Mouse (Mus musculus) embryonic facial prominence, embryonic 11.5 days (tissue): ENCODE measurements around the gene Efcab2. TPM values are rescaled to one million over a fixed set of nuclear protein-coding genes. Genes with fewer than 3 reads are reported as not detected.
A peak's percentile ranks its signal among the peaks of the same experiment; 100 is the strongest.

Experiments used
- ATAC-seq: fragments of 200-750 bp; cut with Nextera tagmentation; replicated peaks from 2 replicates; pipeline ENCODE4 v1.8.0; 2017; ENCODE audit warnings: low read depth; ENCODE audit not compliant: insufficient number of reproducible peaks, low FRiP score, low TSS enrichment
- DNase-seq: peaks from one replicate; pipeline ENCODE4 v3.0.0-alpha.2; 2015; ENCODE audit warnings: low spot score
- H3K27ac ChIP-seq: fragments of 300-500 bp; sonication (generic); replicated peaks from 2 replicates; pipeline ENCODE4 v1.5.1; 2014; ENCODE audit warnings: mild to moderate bottlenecking, low read depth, low read length, control low read depth
- H3K27me3 ChIP-seq: fragments of 300-500 bp; sonication (generic); 2 replicates; pipeline ENCODE4 v1.6.1; 2014; ENCODE audit warnings: mild to moderate bottlenecking, low read length, moderate library complexity, mixed read lengths; ENCODE audit not compliant: control insufficient read depth, insufficient read depth
- H3K36me3 ChIP-seq: fragments of 300-500 bp; sonication (generic); replicated peaks from 2 replicates; pipeline ENCODE4 v1.6.1; 2014; ENCODE audit warnings: low read depth, mild to moderate bottlenecking, low read length, moderate library complexity, mixed read lengths; ENCODE audit not compliant: control insufficient read depth, insufficient read depth
- H3K4me1 ChIP-seq: fragments of 300-500 bp; sonication (generic); 2 replicates; pipeline ENCODE4 v1.6.1; 2014; ENCODE audit warnings: low read length, mixed read lengths; ENCODE audit not compliant: control insufficient read depth, insufficient read depth
- H3K4me2 ChIP-seq: fragments of 300-500 bp; sonication (generic); 2 replicates; pipeline ENCODE4 v1.6.1; 2014; ENCODE audit warnings: low read depth, mild to moderate bottlenecking, control low read depth, low read length, moderate library complexity
- H3K4me3 ChIP-seq: fragments of 300-500 bp; sonication (generic); 2 replicates; pipeline ENCODE4 v1.5.1; 2014; ENCODE audit warnings: low read depth, low read length, control low read depth
- H3K9ac ChIP-seq: fragments of 300-500 bp; sonication (generic); replicated peaks from 2 replicates; pipeline ENCODE4 v1.6.1; 2014; ENCODE audit warnings: mild to moderate bottlenecking, control low read depth, low read length
- H3K9me3 ChIP-seq: fragments of 300-500 bp; sonication (generic); replicated peaks from 2 replicates; pipeline ENCODE4 v1.6.1; 2016; ENCODE audit warnings: mild to moderate bottlenecking, low read length, inconsistent platforms, mixed read lengths; ENCODE audit not compliant: control insufficient read depth
- WGBS: fragments of 180-500 bp; shearing (Covaris S2); extraction: QIAGEN DNeasy Blood & Tissue Kit; methylation state at CpG from one replicate; pipeline ENCODE4 v1.1.7; 2014; 5-methylcytosine and 5-hydroxymethylcytosine counted together
- polyA plus RNA-seq: library from polyadenylated mRNA; unstranded; fragments of >200 nt; fragmentation: Nextera tagmentation; extraction: Ambion mirVana; gene quantifications from 2 replicates; pipeline ENCODE4 v1.2.1, GENCODE M21; 2014

The Efcab2 gene
- polyA plus RNA-seq, 1 experiment from 2014 or later, result 6.3 TPM

GRCm38 (mm10) chr1:178444407-178444806 is 38.5 kb downstream of the Efcab2 start:
- Histone ChIP-seq H3K36me3 (no peaks in the 10 kb centered on the region), H3K4me1 (no peaks in the 10 kb centered on the region), H3K4me2 (no peak overlapping the region), H3K9me3 (no peaks in the 10 kb centered on the region), H3K27me3 (no peaks in the 10 kb centered on the region), H3K9ac (no peak overlapping the region), H3K27ac (no peak overlapping the region), H3K4me3 (no peak overlapping the region)
- no peak for ATAC-seq
- no peak for DNase-seq
- WGBS, result 50% methylated on average over 3 of the region's 3 CpGs

GRCm38 (mm10) chr1:178447036-178447435 is 41.2 kb downstream of the Efcab2 start:
- Histone ChIP-seq H3K27ac (no peak overlapping the region), H3K9ac (no peak overlapping the region), H3K9me3 (no peaks in the 10 kb centered on the region), H3K27me3 (no peaks in the 10 kb centered on the region), H3K4me3 (no peak overlapping the region), H3K36me3 (no peaks in the 10 kb centered on the region), H3K4me1 (no peaks in the 10 kb centered on the region), H3K4me2 (no peak overlapping the region)
- no peak for ATAC-seq
- 92% methylated on average over 1 of the region's 1 CpGs for WGBS
- no peak for DNase-seq

- no peak overlapping the region for H3K9ac ChIP-seq
- no peak overlapping the region for H3K4me3 ChIP-seq
- 66% methylated on average over 6 of the region's 6 CpGs for WGBS
- no peaks in the 10 kb centered on the region for H3K27me3 ChIP-seq
- no peaks in the 10 kb centered on the region for H3K9me3 ChIP-seq
- ATAC-seq (no peak), DNase-seq (no peak)
- H3K4me1 ChIP-seq, result no peaks in the 10 kb centered on the region
- H3K27ac ChIP-seq, result no peak overlapping the region
- no peak overlapping the region for H3K4me2 ChIP-seq
- no peaks in the 10 kb centered on the region for H3K36me3 ChIP-seq
Measured at GRCm38 (mm10) chr1:178448271-178448744, 42.4 kb downstream of the Efcab2 start.

GRCm38 (mm10) chr1:178449172-178449571 is 43.3 kb downstream of the Efcab2 start:
- 24% methylated on average over 3 of the region's 3 CpGs for WGBS
- Histone ChIP-seq H3K36me3 (no peaks in the 10 kb centered on the region), H3K4me2 (no peak overlapping the region)

GRCm38 (mm10) chr1:178449933-178450332 is 44.0 kb downstream of the Efcab2 start:
- H3K27me3 ChIP-seq, result no peaks in the 10 kb centered on the region
- ATAC-seq (no peak), DNase-seq (no peak)
- H3K36me3 ChIP-seq, result no peaks in the 10 kb centered on the region
- no peaks in the 10 kb centered on the region for H3K9me3 ChIP-seq
- WGBS, result 76% methylated on average over 2 of the region's 2 CpGs
- no peak overlapping the region for H3K9ac ChIP-seq
- no peak overlapping the region for H3K27ac ChIP-seq
- no peak overlapping the region for H3K4me3 ChIP-seq
- H3K4me2 ChIP-seq, result no peak overlapping the region
- no peaks in the 10 kb centered on the region for H3K4me1 ChIP-seq

More at GRCm38 (mm10) chr1:178449172-178449571, 43.3 kb downstream of the Efcab2 start:
- DNase-seq, result peak; percentile 83
- no peaks in the 10 kb centered on the region for H3K4me1 ChIP-seq
- H3K27ac ChIP-seq, result no peak overlapping the region
- H3K27me3 ChIP-seq, result no peaks in the 10 kb centered on the region
- H3K9me3 ChIP-seq, result no peaks in the 10 kb centered on the region
- ATAC-seq, result 0 out of 2 replicates have a peak, but pooled peaks have one; percentile 29
- H3K9ac ChIP-seq, result no peak overlapping the region
- H3K4me3 ChIP-seq, result no peak overlapping the region

GRCm38 (mm10) chr1:178454125-178454524 is 48.2 kb downstream of the Efcab2 start:
- H3K4me1 ChIP-seq, result no peaks in the 10 kb centered on the region
- ATAC-seq (no peak), DNase-seq (no peak)
- no peak overlapping the region for H3K9ac ChIP-seq
- H3K4me3 ChIP-seq, result no peak overlapping the region
- H3K9me3 ChIP-seq, result no peaks in the 10 kb centered on the region
- WGBS, result 89% methylated on average over 3 of the region's 3 CpGs
- H3K36me3 ChIP-seq, result no peaks in the 10 kb centered on the region
- H3K27ac ChIP-seq, result no peak overlapping the region
- no peaks in the 10 kb centered on the region for H3K27me3 ChIP-seq
- H3K4me2 ChIP-seq, result no peak overlapping the region

GRCm38 (mm10) chr1:178455120-178455519 is 49.2 kb downstream of the Efcab2 start:
- ATAC-seq, result no peak
- Histone ChIP-seq H3K9ac (no peak overlapping the region), H3K4me1 (no peaks in the 10 kb centered on the region), H3K27ac (no peak overlapping the region), H3K9me3 (no peaks in the 10 kb centered on the region), H3K4me2 (no peak overlapping the region), H3K27me3 (no peaks in the 10 kb centered on the region), H3K4me3 (no peak overlapping the region), H3K36me3 (no peaks in the 10 kb centered on the region)
- DNase-seq, result no peak
- 79% methylated on average over 1 of the region's 1 CpGs for WGBS

GRCm38 (mm10) chr1:178458029-178458428 is 52.1 kb downstream of the Efcab2 start:
- 86% methylated on average over 2 of the region's 2 CpGs for WGBS
- no peak overlapping the region for H3K27ac ChIP-seq
- H3K4me2 ChIP-seq, result no peak overlapping the region
- DNase-seq (no peak), ATAC-seq (no peak)
- no peaks in the 10 kb centered on the region for H3K27me3 ChIP-seq
- H3K4me1 ChIP-seq, result no peaks in the 10 kb centered on the region
- no peaks in the 10 kb centered on the region for H3K9me3 ChIP-seq
- H3K36me3 ChIP-seq, result no peaks in the 10 kb centered on the region
- no peak overlapping the region for H3K9ac ChIP-seq
- H3K4me3 ChIP-seq, result no peak overlapping the region
